Mouse (Mus musculus): Measurements from ENCODE around the gene Gpha2. TPM values are rescaled to one million over a fixed set of nuclear protein-coding genes. Genes with fewer than 3 reads are reported as not detected.

The Gpha2 gene
- polyA plus RNA-seq, 1 experiment = 0.21 TPM

DNA sequence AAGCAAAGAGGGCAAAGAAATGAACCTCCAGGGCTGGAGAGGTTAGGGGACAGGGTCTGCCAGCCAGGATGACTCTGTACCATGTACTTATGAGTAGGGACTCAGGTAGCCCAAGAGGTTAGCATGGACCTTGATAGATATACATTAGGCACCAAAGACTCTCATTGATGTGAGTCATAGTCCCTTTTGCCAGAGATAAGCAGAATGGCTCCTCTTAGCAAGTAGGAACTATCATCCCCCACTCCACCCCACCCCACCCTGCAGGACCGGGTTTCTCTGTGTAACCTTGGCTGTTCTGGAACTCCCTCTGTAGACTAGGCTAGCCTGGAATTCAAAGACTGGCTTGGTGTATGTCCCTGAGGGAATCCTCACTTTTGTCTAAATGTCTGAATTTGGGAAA lies 14.0 kb downstream of the Gpha2 start:
- Histone ChIP-seq H3K27ac (ENCODE audit: insufficient read depth, low read length) (no peak overlapping the region), H3K4me3 (ENCODE audit: insufficient read depth, low read length) (no peak overlapping the region), H3K4me1 (ENCODE audit: control insufficient read depth, insufficient read depth, low read length) (peaks cover 3% of the 10 kb centered on the region; the same call in 1 of the 2 replicates)
- TF ChIP-seq CTCF (IDR thresholded peaks at IDR 0.05; ENCODE audit: extremely low read depth, insufficient read depth, low read length) = no peak
- no peak for TF ChIP-seq POLR2A (IDR thresholded peaks at IDR 0.05; ENCODE audit: extremely low read depth, insufficient read depth, low read length)

DNA sequence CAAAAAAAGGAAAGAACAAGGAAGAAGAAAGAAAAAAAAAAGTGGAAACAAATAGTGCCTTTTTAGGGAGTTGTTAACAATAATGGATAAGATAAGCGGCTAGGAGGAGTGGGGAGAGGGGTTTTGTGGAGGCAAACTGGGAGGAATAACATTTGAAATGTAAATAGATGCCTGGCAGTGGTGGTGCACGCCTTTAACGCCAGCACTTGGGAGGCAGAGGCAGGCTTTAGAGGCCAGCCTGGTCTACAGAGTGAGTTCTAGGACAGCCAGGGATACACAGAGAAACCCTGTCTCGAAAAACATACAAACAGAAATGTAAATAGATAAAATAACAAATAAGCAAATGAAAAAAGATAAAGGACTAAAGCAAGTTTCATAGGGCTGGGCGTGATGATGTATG lies 14.5 kb downstream of the Gpha2 start:
- TF ChIP-seq POLR2A (IDR thresholded peaks at IDR 0.05; ENCODE audit: extremely low read depth, insufficient read depth, low read length) = no peak
- no peak for TF ChIP-seq CTCF (IDR thresholded peaks at IDR 0.05; ENCODE audit: extremely low read depth, insufficient read depth, low read length)
- peaks cover 3% of the 10 kb centered on the region; the same call in 1 of the 2 replicates for H3K4me1 ChIP-seq (ENCODE audit: control insufficient read depth, insufficient read depth, low read length)
- H3K4me3 ChIP-seq (ENCODE audit: insufficient read depth, low read length) = peak overlapping the region; percentile 73; the same call in 1 of the 2 replicates
- no peak overlapping the region for H3K27ac ChIP-seq (ENCODE audit: insufficient read depth, low read length)

DNA sequence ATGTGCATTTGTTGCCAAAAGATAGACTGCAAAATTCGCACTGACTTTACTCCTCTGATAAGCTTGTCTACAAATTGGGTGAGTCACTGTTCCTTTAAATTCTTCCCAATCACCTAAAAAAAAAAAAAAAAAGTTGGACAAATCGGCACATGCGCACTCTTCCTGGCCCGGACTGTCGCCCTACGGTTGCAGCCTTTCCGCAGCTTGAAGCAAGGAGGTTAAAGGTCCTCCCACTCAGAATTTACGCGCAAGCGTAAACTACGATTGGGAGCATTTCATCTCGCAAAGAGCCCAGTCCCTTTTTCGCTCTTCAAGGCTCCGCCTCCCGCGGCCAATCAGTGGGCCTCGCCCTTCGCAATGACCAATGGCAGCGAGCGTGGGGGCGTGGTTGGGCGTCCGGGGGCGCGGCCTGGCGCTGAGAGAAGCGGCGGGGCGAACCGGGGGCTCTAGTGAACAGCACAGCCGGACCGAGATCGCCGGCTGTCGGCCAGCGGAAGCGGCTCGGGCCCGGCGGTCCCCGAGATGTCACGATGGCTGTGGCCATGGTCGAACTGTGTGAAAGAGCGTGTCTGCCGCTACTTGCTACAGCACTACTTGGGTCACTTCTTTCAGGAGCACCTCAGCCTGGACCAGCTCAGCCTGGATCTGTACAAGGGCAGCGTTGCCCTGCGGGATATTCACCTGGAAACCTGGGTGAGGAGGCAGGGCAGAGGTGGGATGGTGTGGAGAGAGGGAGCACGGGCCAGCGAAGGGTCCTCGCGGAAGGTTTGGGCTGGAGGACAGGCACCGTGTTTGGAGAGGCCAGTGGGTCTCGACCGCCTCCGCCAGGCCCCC lies 15.3 kb downstream of the Gpha2 start, which contains the start of gene Atg2a:
TSS of gene Atg2a (plus strand) at position 395 of the 834 bp plus-strand sequence.
- Histone ChIP-seq H3K27ac (ENCODE audit: insufficient read depth, low read length) (no peak within 1 kb of the TSS), H3K4me3 (ENCODE audit: insufficient read depth, low read length) (peak within 1 kb of the TSS; percentile 73), H3K4me1 (ENCODE audit: control insufficient read depth, insufficient read depth, low read length) (peaks cover 3% of the 10 kb centered on the region; the same call in 1 of the 2 replicates)
- no peak for TF ChIP-seq CTCF (IDR thresholded peaks at IDR 0.05; ENCODE audit: extremely low read depth, insufficient read depth, low read length)
- TF ChIP-seq POLR2A (IDR thresholded peaks at IDR 0.05; ENCODE audit: extremely low read depth, insufficient read depth, low read length) = peak; percentile 53; the same call in 1 of the 2 replicates

DNA sequence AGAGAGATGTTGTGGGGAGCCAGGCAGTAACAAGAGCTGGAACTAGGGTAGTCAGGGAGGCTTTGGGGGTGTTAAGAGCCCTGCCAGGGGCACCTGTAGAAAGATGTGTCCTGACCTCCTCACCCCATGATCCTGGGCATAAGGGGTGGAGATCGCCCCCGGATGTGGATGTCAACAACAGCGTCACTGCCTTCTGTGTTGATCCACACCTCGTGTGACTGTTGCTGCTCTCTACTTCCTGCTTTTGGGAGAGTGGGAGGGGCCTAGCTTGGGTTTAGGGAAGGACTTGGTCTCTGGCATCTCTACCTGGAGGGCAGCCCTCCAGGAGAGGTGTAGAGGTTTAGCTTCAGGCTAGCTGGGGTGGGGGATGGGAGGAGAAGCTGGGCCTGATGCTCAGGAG lies 16.1 kb downstream of the Gpha2 start:
- no peak for TF ChIP-seq POLR2A (IDR thresholded peaks at IDR 0.05; ENCODE audit: extremely low read depth, insufficient read depth, low read length)
- no peak for TF ChIP-seq CTCF (IDR thresholded peaks at IDR 0.05; ENCODE audit: extremely low read depth, insufficient read depth, low read length)
- Histone ChIP-seq H3K4me1 (ENCODE audit: control insufficient read depth, insufficient read depth, low read length) (peaks cover 3% of the 10 kb centered on the region; the same call in 1 of the 2 replicates), H3K4me3 (ENCODE audit: insufficient read depth, low read length) (peak overlapping the region; percentile 73), H3K27ac (ENCODE audit: insufficient read depth, low read length) (no peak overlapping the region)

DNA sequence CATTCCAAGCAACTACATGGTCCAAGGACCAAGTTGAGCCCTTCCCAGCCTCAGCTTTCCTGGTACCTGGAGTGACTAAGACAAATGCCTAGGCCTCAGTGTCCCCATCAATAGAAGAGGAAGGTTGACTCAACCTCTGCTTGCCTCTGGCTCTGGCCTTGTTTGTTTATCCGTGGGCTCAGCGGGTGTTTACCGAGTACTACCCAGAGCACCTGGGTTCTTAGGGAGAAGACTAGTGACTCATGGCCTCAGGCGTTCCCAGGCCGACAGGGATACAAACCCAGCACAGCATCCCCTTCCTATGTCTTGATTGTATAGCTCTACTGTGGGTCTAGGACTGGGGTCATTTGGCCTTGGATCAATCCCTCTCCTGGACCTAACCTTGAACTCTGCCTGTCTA lies 17.0 kb downstream of the Gpha2 start:
- Histone ChIP-seq H3K27ac (ENCODE audit: insufficient read depth, low read length) (no peak overlapping the region), H3K4me3 (ENCODE audit: insufficient read depth, low read length) (no peak overlapping the region; the same call in 1 of the 2 replicates), H3K4me1 (ENCODE audit: control insufficient read depth, insufficient read depth, low read length) (peaks cover 3% of the 10 kb centered on the region; the same call in 1 of the 2 replicates)
- TF ChIP-seq CTCF (IDR thresholded peaks at IDR 0.05; ENCODE audit: extremely low read depth, insufficient read depth, low read length) (no peak), POLR2A (IDR thresholded peaks at IDR 0.05; ENCODE audit: extremely low read depth, insufficient read depth, low read length) (no peak)

DNA sequence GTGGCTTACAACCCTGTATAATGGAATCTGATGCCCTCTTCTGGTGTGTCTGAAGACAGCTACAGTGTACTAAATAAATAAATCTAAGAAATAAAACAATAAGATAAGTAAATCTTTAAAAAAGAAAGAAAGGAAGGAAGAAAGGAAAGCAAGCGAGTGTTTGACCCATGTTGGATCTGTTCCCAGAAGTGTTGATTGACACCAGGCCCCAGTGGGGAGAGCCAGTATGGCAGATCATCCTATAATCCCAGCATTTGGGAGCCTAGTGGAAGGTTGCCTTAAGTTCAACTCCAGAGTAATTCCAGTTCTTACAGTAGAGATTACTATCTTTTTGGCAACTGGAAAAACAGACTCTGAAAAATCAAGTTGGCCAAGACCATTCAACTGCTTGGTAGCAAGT lies 19.6 kb downstream of the Gpha2 start:
- TF ChIP-seq POLR2A (IDR thresholded peaks at IDR 0.05; ENCODE audit: extremely low read depth, insufficient read depth, low read length) (no peak), CTCF (IDR thresholded peaks at IDR 0.05; ENCODE audit: extremely low read depth, insufficient read depth, low read length) (no peak)
- Histone ChIP-seq H3K27ac (ENCODE audit: insufficient read depth, low read length) (no peak overlapping the region), H3K4me3 (ENCODE audit: insufficient read depth, low read length) (no peak overlapping the region)

DNA sequence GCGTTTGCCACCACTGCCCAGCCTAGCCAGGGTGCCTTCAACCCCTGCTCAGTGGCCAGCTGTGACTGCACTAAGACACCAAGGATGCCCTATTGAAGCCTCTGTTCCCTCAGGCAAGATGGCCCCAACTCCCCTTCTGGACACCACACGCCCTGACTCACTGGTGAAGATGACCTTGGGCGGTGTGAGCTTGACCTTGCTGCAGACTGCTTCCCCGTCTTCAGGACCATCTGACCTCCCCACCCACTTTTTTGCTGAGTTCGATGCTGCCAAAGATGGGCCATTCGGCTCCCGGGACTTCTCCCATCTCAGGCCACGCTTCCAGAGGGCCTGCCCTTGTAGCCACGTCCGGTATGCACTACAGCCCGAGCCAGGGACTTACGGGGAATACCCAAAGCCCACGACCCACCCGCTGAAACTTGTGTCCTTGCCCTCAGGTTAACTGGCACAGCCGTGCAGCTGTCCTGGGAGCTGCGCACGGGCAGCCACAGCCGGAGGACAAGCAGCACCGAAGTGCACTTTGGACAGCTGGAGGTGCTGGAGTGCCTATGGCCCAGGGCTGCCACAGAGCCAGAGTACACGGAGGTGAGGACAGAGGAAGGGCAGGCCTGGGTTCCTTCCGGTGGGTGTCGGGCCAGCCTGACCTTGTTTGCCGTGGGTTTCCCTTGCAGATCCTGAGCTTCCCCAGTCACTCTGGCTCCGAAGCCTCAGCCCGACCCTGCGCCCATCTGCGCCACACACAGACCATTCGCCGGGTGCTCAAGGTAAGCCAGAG lies 21.5 kb downstream of the Gpha2 start:
- no peak overlapping the region for H3K27ac ChIP-seq (ENCODE audit: insufficient read depth, low read length)
- TF ChIP-seq POLR2A (IDR thresholded peaks at IDR 0.05; ENCODE audit: extremely low read depth, insufficient read depth, low read length) (no peak), CTCF (IDR thresholded peaks at IDR 0.05; ENCODE audit: extremely low read depth, insufficient read depth, low read length) (no peak)
- no peak overlapping the region for H3K4me3 ChIP-seq (ENCODE audit: insufficient read depth, low read length)
- H3K4me1 ChIP-seq (ENCODE audit: control insufficient read depth, insufficient read depth, low read length) = no peaks in the 10 kb centered on the region; the same call in 1 of the 2 replicates

More for the DNA sequence above, 19.6 kb downstream of the Gpha2 start:
- peaks cover 3% of the 10 kb centered on the region; the same call in 1 of the 2 replicates for H3K4me1 ChIP-seq (ENCODE audit: control insufficient read depth, insufficient read depth, low read length)

DNA sequence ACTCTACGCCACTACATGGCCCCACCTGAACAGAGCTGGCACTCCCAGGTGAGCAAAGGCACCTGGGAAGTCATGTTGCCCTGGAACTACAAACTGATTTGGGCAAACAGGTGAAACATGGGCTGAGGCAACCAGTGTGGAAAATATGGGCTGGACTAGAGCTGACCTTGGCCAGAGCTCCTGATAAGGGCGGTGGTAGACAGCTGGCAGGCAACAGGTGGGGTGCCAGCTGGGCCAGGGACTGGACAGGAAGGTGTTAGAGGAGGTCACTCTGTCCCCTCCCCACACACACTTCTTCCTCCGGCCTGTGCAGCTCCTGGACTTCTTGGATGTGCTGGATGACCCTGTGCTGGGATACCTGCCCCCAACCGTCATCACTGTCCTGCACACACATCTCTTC lies 26.8 kb downstream of the Gpha2 start:
- TF ChIP-seq POLR2A (IDR thresholded peaks at IDR 0.05; ENCODE audit: extremely low read depth, insufficient read depth, low read length) = no peak
- Histone ChIP-seq H3K4me1 (ENCODE audit: control insufficient read depth, insufficient read depth, low read length) (no peaks in the 10 kb centered on the region), H3K27ac (ENCODE audit: insufficient read depth, low read length) (no peak overlapping the region), H3K4me3 (ENCODE audit: insufficient read depth, low read length) (no peak overlapping the region)

DNA sequence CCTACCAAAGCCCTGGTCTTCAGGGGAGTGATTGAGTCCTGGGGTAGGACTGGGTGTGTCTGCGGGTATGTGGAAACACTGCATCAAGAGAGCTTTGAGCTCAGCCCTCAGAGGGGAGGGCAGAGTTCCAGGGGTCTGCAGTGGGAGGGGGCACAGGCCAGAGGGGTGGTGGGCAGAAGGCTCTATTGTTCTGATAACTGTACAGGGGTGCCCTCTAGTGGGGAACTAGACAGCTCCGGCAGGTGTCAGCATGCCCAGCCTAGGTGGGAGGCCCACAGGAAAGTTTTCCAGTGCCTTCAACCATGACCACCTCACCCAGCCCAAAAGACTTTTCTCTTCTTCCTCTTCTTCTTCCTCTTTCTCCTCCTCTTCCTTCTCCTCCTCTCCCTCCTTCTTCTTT lies 34.2 kb downstream of the Gpha2 start:
- no peak overlapping the region for H3K27ac ChIP-seq (ENCODE audit: insufficient read depth, low read length)
- H3K4me1 ChIP-seq (ENCODE audit: control insufficient read depth, insufficient read depth, low read length) = peaks cover 3% of the 10 kb centered on the region; the same call in 1 of the 2 replicates
- TF ChIP-seq CTCF (IDR thresholded peaks at IDR 0.05; ENCODE audit: extremely low read depth, insufficient read depth, low read length) (no peak), POLR2A (IDR thresholded peaks at IDR 0.05; ENCODE audit: extremely low read depth, insufficient read depth, low read length) (no peak)
- no peak overlapping the region for H3K4me3 ChIP-seq (ENCODE audit: insufficient read depth, low read length)
